Mouse (Mus musculus): ENCODE data around the gene Rpl9. TPM values are rescaled to one million over a fixed set of nuclear protein-coding genes. Genes with fewer than 3 reads are reported as not detected.

Rpl9 gene
- polyA plus RNA-seq, 1 experiment from 2014 or later = 993 TPM

- no peak for DNase-seq (ENCODE audit: extremely low spot score, low spot score)
- Histone ChIP-seq H3K4me3 (no peak overlapping the region), H3K4me1 (peaks cover 4% of the 10 kb centered on the region; the same call in 1 of the 2 replicates), H3K9me3 (no peaks in the 10 kb centered on the region; the same call in 1 of the 2 replicates), H3K27me3 (ENCODE audit: poor library complexity, severe bottlenecking) (no peaks in the 10 kb centered on the region), H3K36me3 (replicated peaks) (no peaks in the 10 kb centered on the region), H3K27ac (no peak overlapping the region)
- 82% methylated on average over 5 of the region's 5 CpGs for WGBS
These were observed 36.3 kb downstream of the Rpl9 start for GRCm38 (mm10) chr5:65354985-65355384.

- 90% methylated on average over 3 of the region's 3 CpGs for WGBS
- H3K9me3 ChIP-seq = no peaks in the 10 kb centered on the region; the same call in 1 of the 2 replicates
- no peak for DNase-seq (ENCODE audit: extremely low spot score, low spot score)
These were observed 37.1 kb downstream of the Rpl9 start for GRCm38 (mm10) chr5:65354097-65354496.

GRCm38 (mm10) chr5:65350508-65350907 lies 40.7 kb downstream of the Rpl9 start:
- no peaks in the 10 kb centered on the region; the same call in 1 of the 2 replicates for H3K9me3 ChIP-seq
- no peak overlapping the region for H3K4me3 ChIP-seq
- WGBS = 79% methylated on average over 10 of the region's 10 CpGs
- H3K36me3 ChIP-seq (replicated peaks) = no peaks in the 10 kb centered on the region
- H3K27me3 ChIP-seq (ENCODE audit: poor library complexity, severe bottlenecking) = no peaks in the 10 kb centered on the region
- H3K4me1 ChIP-seq = peaks cover 10% of the 10 kb centered on the region
- DNase-seq (ENCODE audit: extremely low spot score, low spot score) = no peak
- H3K27ac ChIP-seq = no peak overlapping the region

More at GRCm38 (mm10) chr5:65354097-65354496, 37.1 kb downstream of the Rpl9 start:
- no peak overlapping the region for H3K4me3 ChIP-seq
- peaks cover 4% of the 10 kb centered on the region; the same call in 1 of the 2 replicates for H3K4me1 ChIP-seq
- H3K27ac ChIP-seq = no peak overlapping the region
- H3K27me3 ChIP-seq (ENCODE audit: poor library complexity, severe bottlenecking) = no peaks in the 10 kb centered on the region
- H3K36me3 ChIP-seq (replicated peaks) = no peaks in the 10 kb centered on the region

GRCm38 (mm10) chr5:65348168-65348567 lies 43.1 kb downstream of the Rpl9 start, which contains the start of gene Klb:
TSS of gene Klb (plus strand) at chr5:65348314.
- Histone ChIP-seq H3K36me3 (replicated peaks) (no peaks in the 10 kb centered on the region), H3K4me3 (no peak within 1 kb of the TSS), H3K27me3 (ENCODE audit: poor library complexity, severe bottlenecking) (no peaks in the 10 kb centered on the region), H3K9me3 (no peaks in the 10 kb centered on the region), H3K4me1 (peaks cover 8% of the 10 kb centered on the region), H3K27ac (no peak within 1 kb of the TSS)
- DNase-seq (ENCODE audit: extremely low spot score, low spot score) = no peak
- 63% methylated on average over 15 of the region's 15 CpGs for WGBS

- H3K9me3 ChIP-seq = no peaks in the 10 kb centered on the region
- DNase-seq (ENCODE audit: extremely low spot score, low spot score) = no peak
- H3K4me3 ChIP-seq = no peak overlapping the region
- H3K4me1 ChIP-seq = peaks cover 9% of the 10 kb centered on the region
- H3K36me3 ChIP-seq (replicated peaks) = no peaks in the 10 kb centered on the region
- WGBS = 59% methylated on average over 4 of the region's 4 CpGs
- no peaks in the 10 kb centered on the region for H3K27me3 ChIP-seq (ENCODE audit: poor library complexity, severe bottlenecking)
- no peak overlapping the region for H3K27ac ChIP-seq
These were observed 51.1 kb downstream of the Rpl9 start for GRCm38 (mm10) chr5:65340167-65340566.

GRCm38 (mm10) chr5:65338394-65338793 lies 52.9 kb downstream of the Rpl9 start:
- DNase-seq (ENCODE audit: extremely low spot score, low spot score) = no peak
- Histone ChIP-seq H3K9me3 (no peaks in the 10 kb centered on the region), H3K27ac (no peak overlapping the region), H3K36me3 (replicated peaks) (peaks cover 9% of the 10 kb centered on the region), H3K4me3 (no peak overlapping the region), H3K4me1 (peaks cover 22% of the 10 kb centered on the region), H3K27me3 (ENCODE audit: poor library complexity, severe bottlenecking) (no peaks in the 10 kb centered on the region)
- 82% methylated on average over 6 of the region's 6 CpGs for WGBS

Other genes with a start within 250 kb of the Rpl9 start
- gene Wdr19, start 191.7 kb downstream of the Rpl9 start, polyA plus RNA-seq (2016; fragmentation: Nextera tagmentation; extraction: Ambion mirVana) = 12.8 and 13.7 TPM in 2 replicates
- 103 and 110 TPM in 2 replicates for gene Rfc1, start 55.8 kb downstream of the Rpl9 start, polyA plus RNA-seq (2016; fragmentation: Nextera tagmentation; extraction: Ambion mirVana)
- gene Klb, start 43.1 kb downstream of the Rpl9 start, polyA plus RNA-seq (2016; fragmentation: Nextera tagmentation; extraction: Ambion mirVana) = 0.04 and 0.12 TPM in 2 replicates
- gene Lias, start 53 bp upstream of the Rpl9 start, polyA plus RNA-seq (2016; fragmentation: Nextera tagmentation; extraction: Ambion mirVana) = 68.9 and 72.5 TPM in 2 replicates
- 62.9 and 64.5 TPM in 2 replicates for gene Ugdh, start 44.5 kb upstream of the Rpl9 start, polyA plus RNA-seq (2016; fragmentation: Nextera tagmentation; extraction: Ambion mirVana)
- not detected in 2 replicates for gene Gm43552, start 101.4 kb upstream of the Rpl9 start, polyA plus RNA-seq (2016; fragmentation: Nextera tagmentation; extraction: Ambion mirVana)
- gene Smim14, start 145.7 kb upstream of the Rpl9 start, polyA plus RNA-seq (2016; fragmentation: Nextera tagmentation; extraction: Ambion mirVana) = 50.2 and 50.8 TPM in 2 replicates
- gene Ube2k, start 145.8 kb upstream of the Rpl9 start, polyA plus RNA-seq (2016; fragmentation: Nextera tagmentation; extraction: Ambion mirVana) = 200 and 207 TPM in 2 replicates

All from forebrain, embryonic 10.5 days (tissue).